Mouse (Mus musculus): ENCODE measurements around the gene Ociad2. TPM values are rescaled to one million over a fixed set of nuclear protein-coding genes. Genes with fewer than 3 reads are reported as not detected.
A peak's percentile ranks its signal among the peaks of the same experiment; 100 is the strongest.

Ociad2 gene
- total RNA-seq, 2 experiments from 2014 or later, result 125 to 147 TPM

GRCm38 (mm10) chr5:73286603-73287002, 54.2 kb downstream of the Ociad2 start:
- no peak for TF ChIP-seq CTCF (conservative IDR thresholded peaks at IDR 0.05)
- Histone ChIP-seq H3K27ac (no peak overlapping the region), H3K4me3 (no peak overlapping the region)
- DNase-seq (ENCODE audit: low spot score in 2 of 2), result no peak

GRCm38 (mm10) chr5:73285470-73285978, 55.3 kb downstream of the Ociad2 start:
- no peak for DNase-seq (ENCODE audit: low spot score in 2 of 2)
- Histone ChIP-seq H3K4me3 (no peak overlapping the region), H3K27ac (no peak overlapping the region)
- no peak for TF ChIP-seq CTCF (conservative IDR thresholded peaks at IDR 0.05)

GRCm38 (mm10) chr5:73284046-73284445, 56.8 kb downstream of the Ociad2 start:
- H3K4me3 ChIP-seq, result no peak overlapping the region
- TF ChIP-seq CTCF (conservative IDR thresholded peaks at IDR 0.05), result no peak
- no peak overlapping the region for H3K27ac ChIP-seq
- DNase-seq (ENCODE audit: low spot score in 2 of 2), result no peak

- DNase-seq (ENCODE audit: low spot score in 2 of 2), result no peak
- TF ChIP-seq CTCF (conservative IDR thresholded peaks at IDR 0.05), result no peak
- no peak overlapping the region for H3K4me3 ChIP-seq
- H3K27ac ChIP-seq, result no peak overlapping the region
Observed at GRCm38 (mm10) chr5:73280567-73280850, 60.3 kb downstream of the Ociad2 start.

GRCm38 (mm10) chr5:73279732-73280566, 60.9 kb downstream of the Ociad2 start:
- TF ChIP-seq CTCF (conservative IDR thresholded peaks at IDR 0.05), result no peak
- H3K27ac ChIP-seq, result peak overlapping the region; percentile 33; the same call in 1 of the 2 replicates
- no peak overlapping the region for H3K4me3 ChIP-seq
- no peak for DNase-seq (ENCODE audit: low spot score in 2 of 2)

GRCm38 (mm10) chr5:73279190-73279589, 61.6 kb downstream of the Ociad2 start:
- H3K4me3 ChIP-seq, result no peak overlapping the region; the same call in 1 of the 2 replicates
- H3K27ac ChIP-seq, result 0 out of 2 replicates have a peak overlapping the region, but pooled peaks have one; percentile 33
- TF ChIP-seq CTCF (conservative IDR thresholded peaks at IDR 0.05), result no peak
- no peak for DNase-seq (ENCODE audit: low spot score in 2 of 2)

GRCm38 (mm10) chr5:73274941-73275340, 65.9 kb downstream of the Ociad2 start:
- Histone ChIP-seq H3K27ac (no peak overlapping the region), H3K4me3 (no peak overlapping the region)
- DNase-seq (ENCODE audit: low spot score in 2 of 2), result no peak
- no peak for TF ChIP-seq CTCF (conservative IDR thresholded peaks at IDR 0.05)

GRCm38 (mm10) chr5:73273171-73273570, 67.7 kb downstream of the Ociad2 start:
- H3K27ac ChIP-seq, result no peak overlapping the region
- no peak for TF ChIP-seq CTCF (conservative IDR thresholded peaks at IDR 0.05)
- no peak for DNase-seq (ENCODE audit: low spot score in 2 of 2)
- no peak overlapping the region for H3K4me3 ChIP-seq

Other genes starting within 250 kb of the Ociad2 start
- gene Fryl, start 84.4 kb downstream of the Ociad2 start, total RNA-seq (2021), result 10 to 100 TPM; 66.0 to 81.4 TPM
- gene Ociad1, start 48.2 kb downstream of the Ociad2 start, total RNA-seq (2021), result 100 to 1,000 TPM; 463 to 472 TPM
- under 1 TPM; 0.56 to 0.86 TPM for gene Cwh43, start 65.0 kb upstream of the Ociad2 start, total RNA-seq (2021)
- 100 to 1,000 TPM; 124 to 132 TPM for gene Dcun1d4, start 140.0 kb upstream of the Ociad2 start, total RNA-seq (2021)